16 mouse cellular contexts compared by ENCODE assay signal in the genomic region with DNA sequence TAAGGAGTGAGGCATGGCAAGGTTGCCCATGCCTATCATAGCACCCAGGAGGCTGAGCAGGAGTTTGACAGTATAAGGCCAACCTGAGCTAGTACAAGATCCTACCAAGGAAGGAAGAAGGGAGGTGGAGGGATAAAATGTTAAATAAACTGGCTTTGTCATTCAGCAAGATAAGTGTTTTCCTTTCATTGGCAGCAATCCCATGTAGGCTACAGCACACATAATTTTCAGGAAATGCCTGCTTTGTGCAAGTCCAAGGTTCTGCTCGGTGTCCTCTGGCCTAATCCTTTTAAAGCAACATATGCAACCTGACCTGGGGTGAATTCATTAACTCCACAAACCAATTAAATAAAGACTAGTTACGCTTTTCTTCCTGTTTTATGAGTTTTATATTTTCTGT. TPM values are rescaled to one million over a fixed set of nuclear protein-coding genes. Genes with fewer than 3 reads are reported as not detected.
DNase-seq lines count a peak whose midpoint lies in the region; ATAC-seq and TF ChIP-seq lines count a peak whose summit lies in the region.
"Had no signal": no experiment of that assay in that cellular context is flagged by ENCODE, and none has a peak within 500 bp of the region (broad histone marks: within the 10 kb centered on the region; RNA-seq: fewer than 3 reads in every experiment).

No protein-coding gene starts in this region.

- H3K4me3 ChIP-seq in heart, embryonic 15.5 days: no peak overlapping the region
- no peak overlapping the region for H3K4me3 ChIP-seq in lung, embryonic 15.5 days
- no peak overlapping the region for H3K4me3 ChIP-seq in lung, adult 2 months (replicated peaks; ENCODE audit: extremely low read depth, low read depth, low read length)
- H3K4me3 ChIP-seq in heart, postnatal 0 days (ENCODE audit: low read depth, low read length): no peak overlapping the region
- no peak overlapping the region for H3K4me3 ChIP-seq in stomach, embryonic 16.5 days (replicated peaks; ENCODE audit: low read length)
- H3K4me3 ChIP-seq: embryonic facial prominence, embryonic 12.5 days; hindbrain, embryonic 10.5 days had no signal

- WGBS in heart, embryonic 15.5 days: 56% methylated on average over 2 of the region's 2 CpGs
- WGBS in lung, embryonic 15.5 days: 38% methylated on average over 2 of the region's 2 CpGs
- WGBS in lung, adult 2 months: 33% methylated on average over 2 of the region's 2 CpGs
- 63% methylated on average over 2 of the region's 2 CpGs for WGBS in heart, postnatal 0 days
- WGBS in stomach, embryonic 16.5 days: 50% methylated on average over 2 of the region's 2 CpGs

- TF ChIP-seq CTCF in lung, adult 2 months (IDR thresholded peaks at IDR 0.05; ENCODE audit: insufficient read depth, low read length): no peak
- TF ChIP-seq CTCF in heart, postnatal 0 days (IDR thresholded peaks at IDR 0.05; ENCODE audit: low read depth): no peak

- peaks cover 14% of the 10 kb centered on the region for H3K36me3 ChIP-seq in heart, embryonic 15.5 days
- H3K36me3 ChIP-seq in lung, embryonic 15.5 days: peaks cover 26% of the 10 kb centered on the region
- peaks cover 17% of the 10 kb centered on the region for H3K36me3 ChIP-seq in heart, postnatal 0 days (replicated peaks; ENCODE audit: control insufficient read depth, insufficient read depth, low read length)
- peaks cover 3% of the 10 kb centered on the region; the same call in 1 of the 2 replicates for H3K36me3 ChIP-seq in stomach, embryonic 16.5 days (ENCODE audit: control insufficient read depth, insufficient read depth, low read length)

- no peak for TF ChIP-seq POLR2A in lung, adult 2 months (IDR thresholded peaks at IDR 0.05; ENCODE audit: borderline replicate concordance, extremely low read depth, low read depth, low read length)

- TF ChIP-seq EP300 in heart, postnatal 0 days (IDR thresholded peaks at IDR 0.05; ENCODE audit: low read depth): no peak

- 0 out of 2 replicates have a peak, but pooled peaks have one; percentile 33 for ATAC-seq in heart, embryonic 15.5 days (replicated peaks; ENCODE audit: insufficient number of reproducible peaks, insufficient read depth, low FRiP score, low read depth)
- ATAC-seq in lung, embryonic 15.5 days (ENCODE audit: borderline replicate concordance, extremely low read depth, low FRiP score, low TSS enrichment): peak; percentile 35; the same call in 1 of the 2 replicates
- no peak for ATAC-seq in heart, postnatal 0 days (ENCODE audit: insufficient read depth, low read depth)
- ATAC-seq in stomach, embryonic 16.5 days (ENCODE audit: insufficient read depth, low FRiP score): no peak
- ATAC-seq: forebrain, embryonic 14.5 days had no signal

- peaks cover 58% of the 10 kb centered on the region for H3K4me1 ChIP-seq in heart, embryonic 15.5 days (replicated peaks)
- H3K4me1 ChIP-seq in lung, embryonic 15.5 days: peaks cover 50% of the 10 kb centered on the region
- peaks cover 10% of the 10 kb centered on the region for H3K4me1 ChIP-seq in lung, adult 2 months (ENCODE audit: control insufficient read depth, insufficient read depth, low read length)
- peaks cover 27% of the 10 kb centered on the region; the same call in 1 of the 2 replicates for H3K4me1 ChIP-seq in heart, postnatal 0 days (ENCODE audit: control insufficient read depth, insufficient read depth)
- peaks cover 24% of the 10 kb centered on the region for H3K4me1 ChIP-seq in stomach, embryonic 16.5 days (ENCODE audit: control insufficient read depth, insufficient read depth, low read length)

- no peak for DNase-seq in heart, adult 9 months (ENCODE audit: low spot score in 2 of 2)
- DNase-seq in lung, adult 2 months: no peak
- DNase-seq in heart, postnatal 0 days (ENCODE audit: low spot score): peak; percentile 41
- DNase-seq in cerebellum, adult 11 months: no peak
- DNase-seq: adrenal gland, adult 8-10 months; cerebellum, postnatal 14 days; thymus, postnatal 36 days had no signal

- H3K27ac ChIP-seq in heart, embryonic 15.5 days: peak overlapping the region; percentile 55
- H3K27ac ChIP-seq in lung, embryonic 15.5 days: peak overlapping the region; percentile 41
- peak overlapping the region; percentile 25; the same call in 1 of the 2 replicates for H3K27ac ChIP-seq in heart, postnatal 0 days (ENCODE audit: low read depth)
- H3K27ac ChIP-seq in stomach, embryonic 16.5 days (ENCODE audit: low read length): peak overlapping the region; percentile 69
- H3K27ac ChIP-seq: embryonic facial prominence, embryonic 12.5 days; hindbrain, embryonic 10.5 days had no signal

- H3K4me2 ChIP-seq in heart, embryonic 15.5 days: no peak overlapping the region
- H3K4me2 ChIP-seq in lung, embryonic 15.5 days: no peak overlapping the region
- no peak overlapping the region for H3K4me2 ChIP-seq in heart, postnatal 0 days (ENCODE audit: low read depth, low read length)
- H3K4me2 ChIP-seq in stomach, embryonic 16.5 days (ENCODE audit: low read depth, low read length): no peak overlapping the region
- H3K4me2 ChIP-seq: embryonic facial prominence, embryonic 12.5 days had no signal

- no peaks in the 10 kb centered on the region for H3K9me3 ChIP-seq in heart, embryonic 15.5 days (replicated peaks)
- no peaks in the 10 kb centered on the region for H3K9me3 ChIP-seq in lung, embryonic 15.5 days
- no peaks in the 10 kb centered on the region for H3K9me3 ChIP-seq in heart, postnatal 0 days (replicated peaks; ENCODE audit: control insufficient read depth, low read length)
- no peaks in the 10 kb centered on the region for H3K9me3 ChIP-seq in stomach, embryonic 16.5 days (replicated peaks; ENCODE audit: control insufficient read depth, low read length)
- H3K9me3 ChIP-seq: embryonic facial prominence, embryonic 12.5 days; hindbrain, embryonic 10.5 days had no signal

- H3K9ac ChIP-seq in heart, embryonic 15.5 days: no peak overlapping the region
- H3K9ac ChIP-seq in lung, embryonic 15.5 days: no peak overlapping the region
- H3K9ac ChIP-seq in heart, postnatal 0 days (replicated peaks; ENCODE audit: low read depth, low read length): no peak overlapping the region
- H3K9ac ChIP-seq in stomach, embryonic 16.5 days (ENCODE audit: low read length): no peak overlapping the region
- H3K9ac ChIP-seq: embryonic facial prominence, embryonic 12.5 days had no signal

- H3K27me3 ChIP-seq in heart, embryonic 15.5 days: no peaks in the 10 kb centered on the region
- no peaks in the 10 kb centered on the region for H3K27me3 ChIP-seq in lung, embryonic 15.5 days
- H3K27me3 ChIP-seq in heart, postnatal 0 days (ENCODE audit: control insufficient read depth, insufficient read depth, low read length): no peaks in the 10 kb centered on the region
- H3K27me3 ChIP-seq in stomach, embryonic 16.5 days (ENCODE audit: control insufficient read depth, insufficient read depth, low read length): no peaks in the 10 kb centered on the region
- H3K27me3 ChIP-seq: embryonic facial prominence, embryonic 12.5 days had no signal

RNA-seq across cellular contexts. Expression of a gene that starts 8.0 kb away (rescaled TPM):
- 38.8 and 50.1 TPM in 2 replicates for polyA plus RNA-seq in heart, embryonic 15.5 days (2015; fragmentation: Nextera tagmentation; extraction: Ambion mirVana)
- 71.7 and 72.6 TPM in 2 replicates for polyA plus RNA-seq in lung, embryonic 15.5 days (2015; fragmentation: Nextera tagmentation; extraction: Ambion mirVana)
- polyA plus RNA-seq in lung, adult 2 months (2012; rRNA removed): 9.0 and 10.6 TPM in 2 replicates
- 0.53 and 4.4 TPM in 2 replicates for total RNA-seq in heart, postnatal 0 days (2014; rRNA removed; ENCODE audit: low replicate concordance)
- polyA plus RNA-seq in heart, postnatal 0 days (2015; fragmentation: Nextera tagmentation; extraction: Ambion mirVana): 22.6 and 23.6 TPM in 2 replicates
- polyA plus RNA-seq in stomach, embryonic 16.5 days (2015; fragmentation: Nextera tagmentation; extraction: Ambion mirVana): 52.7 TPM in 2 replicates

RNA-seq across cellular contexts. Expression of a gene that starts 8.0 kb away (rescaled TPM):
- 26.9 and 40.2 TPM in 2 replicates for polyA plus RNA-seq in heart, embryonic 15.5 days (2015; fragmentation: Nextera tagmentation; extraction: Ambion mirVana)
- polyA plus RNA-seq in lung, embryonic 15.5 days (2015; fragmentation: Nextera tagmentation; extraction: Ambion mirVana): 35.2 and 38.7 TPM in 2 replicates
- polyA plus RNA-seq in lung, adult 2 months (2012; rRNA removed): 2.4 and 4.2 TPM in 2 replicates
- 4.9 and 37.5 TPM in 2 replicates for total RNA-seq in heart, postnatal 0 days (2014; rRNA removed; ENCODE audit: low replicate concordance)
- polyA plus RNA-seq in heart, postnatal 0 days (2015; fragmentation: Nextera tagmentation; extraction: Ambion mirVana): 35.0 and 35.6 TPM in 2 replicates
- 28.1 and 39.1 TPM in 2 replicates for polyA plus RNA-seq in stomach, embryonic 16.5 days (2015; fragmentation: Nextera tagmentation; extraction: Ambion mirVana)

RNA-seq across cellular contexts. Expression of a gene that starts 36.4 kb away (rescaled TPM):
- polyA plus RNA-seq in heart, embryonic 15.5 days (2015; fragmentation: Nextera tagmentation; extraction: Ambion mirVana): not detected in 2 replicates
- polyA plus RNA-seq in lung, embryonic 15.5 days (2015; fragmentation: Nextera tagmentation; extraction: Ambion mirVana): 0.15 TPM in 1 of 2 replicates, not detected in the other
- 47.9 and 52.0 TPM in 2 replicates for polyA plus RNA-seq in lung, adult 2 months (2012; rRNA removed)
- total RNA-seq in heart, postnatal 0 days (2014; rRNA removed; ENCODE audit: low replicate concordance): not detected in 2 replicates
- polyA plus RNA-seq in heart, postnatal 0 days (2015; fragmentation: Nextera tagmentation; extraction: Ambion mirVana): 0.11 TPM in 1 of 2 replicates, not detected in the other
- polyA plus RNA-seq in stomach, embryonic 16.5 days (2015; fragmentation: Nextera tagmentation; extraction: Ambion mirVana): not detected in 2 replicates
- total RNA-seq: adrenal gland, adult 8-10 months; gastrocnemius, adult 18-20 months; left cerebral cortex, adult 18-20 months; megakaryocyte-erythroid progenitor cell, adult 5-6 weeks had no signal
- polyA plus RNA-seq: embryonic facial prominence, embryonic 12.5 days; forebrain, embryonic 14.5 days; hindbrain, embryonic 10.5 days had no signal

Comparison
In these comparisons a context has a peak if more than half of its experiments do, and no peak if none do; other contexts are left out.
1. ATAC-seq: peak in heart, embryonic 15.5 days (single experiment) and lung, embryonic 15.5 days (single experiment); none in heart, postnatal 0 days (single experiment) and stomach, embryonic 16.5 days (single experiment).
2. RNA of a gene that starts 36.4 kb away (polyA plus RNA-seq): 47.9 to 52.0 TPM in lung, adult 2 months; not detected in heart, embryonic 15.5 days, not detected in stomach, embryonic 16.5 days, 0.15 TPM in lung, embryonic 15.5 days and 0.11 TPM in heart, postnatal 0 days; every median in the first group is over 10 times any median in the second.
3. Peak in every context shown above with its lines, with median percentiles within 50 percentile points of each other: H3K27ac ChIP-seq.